Mouse (Mus musculus): ENCODE measurements around the gene Cdk5rap1. TPM values are rescaled to one million over a fixed set of nuclear protein-coding genes. Genes with fewer than 3 reads are reported as not detected.
A peak's percentile ranks its signal among the peaks of the same experiment; 100 is the strongest.

Gene Cdk5rap1
- 10 to 100 TPM; 11.8 to 13.5 TPM for total RNA-seq (2021)
- long read RNA-seq, experiment 1, partial matches to known transcripts = 1 of 7 reads
- long read RNA-seq, experiment 1, other reads (novel, unspliced or antisense) = 1 of 7 reads
- long read RNA-seq, experiment 2, partial matches to known transcripts = 1 of 6 reads
- long read RNA-seq, experiment 2, other reads (novel, unspliced or antisense) = 1 of 6 reads

DNA sequence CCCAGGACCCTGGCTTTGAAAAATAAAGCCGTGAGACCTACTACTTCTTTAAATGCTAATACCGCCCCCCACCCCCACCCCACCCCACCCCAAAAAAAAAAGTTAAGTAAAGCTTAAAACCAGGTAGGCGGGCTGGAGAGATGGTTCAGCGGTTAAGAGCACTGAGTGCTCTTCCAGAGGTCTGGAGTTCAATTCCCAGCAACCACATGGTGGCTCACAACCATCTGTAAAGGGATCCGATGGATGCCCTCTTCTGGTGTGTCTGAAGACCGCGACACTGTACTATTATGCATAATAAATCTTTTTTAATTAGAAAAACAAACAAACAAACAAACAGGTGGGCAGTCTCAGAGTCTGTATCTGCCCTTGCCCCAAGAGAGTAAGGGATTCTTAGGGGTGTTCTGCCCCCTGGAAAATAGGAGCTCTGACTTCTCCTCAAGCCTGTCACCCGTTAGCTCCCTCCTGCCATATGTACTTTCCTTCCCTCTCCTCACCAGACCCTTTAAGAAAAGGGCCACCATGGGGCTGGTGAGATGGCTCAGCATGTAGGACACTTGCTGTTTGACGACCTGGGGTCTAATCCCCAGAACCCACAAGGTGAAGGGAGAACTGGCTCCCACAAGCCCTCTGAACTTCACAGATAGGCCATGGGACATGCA, at the start of gene Cdk5rap1:
Gene Cdk5rap1 (minus strand): TSS at position 169 of the 659 bp plus-strand sequence.
- DNase-seq (ENCODE audit: low spot score in 2 of 2) = no peak
- intact Hi-C loops (cut with DNase I) = no loop called here

DNA sequence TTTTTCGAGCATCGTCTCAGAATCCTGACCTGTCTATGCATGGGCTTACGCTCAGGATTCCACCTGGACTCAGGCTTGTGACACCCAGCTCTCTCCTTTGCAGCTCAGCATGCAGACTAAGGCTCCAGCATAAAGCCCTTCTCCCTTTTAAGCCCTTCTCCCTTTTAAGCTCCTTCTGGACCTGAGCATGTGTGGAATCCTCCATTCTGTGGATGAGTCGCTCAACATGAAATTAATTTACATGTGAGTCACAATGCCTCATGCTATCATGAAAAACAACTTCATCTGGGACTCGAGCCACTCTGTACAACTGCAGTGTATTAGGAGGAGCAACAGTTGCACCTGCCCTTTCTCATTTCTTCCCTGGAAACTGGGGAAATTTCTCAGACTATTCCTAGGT, 49.4 kb upstream of the Cdk5rap1 start:
- no peak for DNase-seq (ENCODE audit: low spot score in 2 of 2)
- intact Hi-C loops (cut with DNase I) = no loop called here

DNA sequence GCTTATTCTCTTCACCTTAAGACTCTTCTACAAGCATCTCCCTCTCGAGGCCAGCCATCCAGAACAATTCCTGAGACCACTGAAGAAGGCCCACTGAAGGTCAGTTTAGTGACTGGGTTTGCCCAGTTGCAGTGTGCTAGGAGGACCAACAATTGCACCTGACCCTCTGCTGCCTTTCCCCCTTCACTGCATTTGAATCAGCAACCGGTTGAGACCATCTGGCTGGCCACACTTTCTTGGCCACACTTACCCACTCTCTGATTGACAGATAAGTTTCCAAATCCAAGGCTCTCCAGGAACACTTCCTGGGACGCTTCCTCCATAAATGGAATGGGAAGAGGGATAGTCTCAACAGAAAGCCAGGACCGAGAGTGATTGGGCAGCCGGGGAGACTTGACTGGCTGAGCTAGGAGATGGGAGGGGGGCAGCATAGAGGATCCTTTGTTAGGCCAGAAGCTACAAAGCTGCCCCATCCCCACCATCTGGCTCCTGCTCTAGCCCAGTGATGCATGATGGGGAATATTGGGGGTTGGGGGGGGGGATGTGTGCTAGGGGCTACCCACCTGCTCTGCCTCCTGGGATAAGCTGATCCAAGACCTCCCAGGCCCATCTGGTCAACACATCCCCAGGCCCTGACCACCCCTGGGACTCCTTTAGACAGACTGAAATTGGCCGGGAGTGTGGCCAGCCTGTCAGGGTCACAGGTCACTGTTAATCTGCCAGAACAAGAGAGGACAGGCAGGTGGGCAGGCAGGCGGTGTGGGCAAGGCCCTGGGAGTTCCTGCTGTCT, 48.3 kb upstream of the Cdk5rap1 start:
- no peak for DNase-seq (ENCODE audit: low spot score in 2 of 2)
- intact Hi-C loops (cut with DNase I) = no loop called here

DNA sequence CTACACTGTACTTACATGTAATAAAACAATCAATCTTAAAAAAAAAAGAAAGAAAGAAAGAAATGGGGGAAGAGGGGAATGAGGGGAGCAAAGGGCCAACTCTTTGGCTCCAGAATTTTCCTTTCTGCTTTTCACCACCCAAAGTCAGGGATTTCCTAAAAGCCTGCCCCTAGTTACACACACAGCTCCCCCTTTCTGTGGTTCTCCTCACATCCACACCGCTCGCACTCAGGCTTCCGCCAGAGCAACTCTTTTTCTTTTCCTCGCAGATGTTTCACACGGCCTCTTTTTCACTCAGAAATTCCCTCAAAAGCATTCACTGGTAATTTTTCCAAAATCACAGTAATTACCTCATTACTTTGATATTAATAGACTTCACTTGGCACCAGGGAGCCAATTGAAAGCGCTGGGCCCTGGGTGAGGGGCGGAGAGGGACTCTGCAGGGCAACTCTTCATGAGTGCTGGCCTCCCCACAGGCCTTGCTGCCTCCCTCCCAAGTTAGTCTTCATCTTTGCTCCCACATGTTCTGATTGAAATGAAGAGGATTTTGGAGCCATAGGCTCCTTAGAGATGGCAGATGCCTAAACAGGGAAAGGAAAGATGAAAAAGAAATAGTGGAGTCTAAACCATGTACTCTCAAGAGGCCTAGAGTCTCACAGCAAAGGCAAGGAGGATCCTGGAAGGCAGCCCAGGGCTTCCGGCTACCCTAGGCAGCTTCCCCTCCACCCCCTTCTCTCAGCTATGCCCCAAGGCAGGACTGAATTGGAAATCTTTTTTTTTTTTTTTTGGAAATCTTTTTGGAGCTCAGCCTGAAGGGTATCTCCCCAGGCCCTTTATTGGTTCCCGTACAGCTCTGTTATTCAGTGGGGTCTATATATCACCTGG, 47.1 kb upstream of the Cdk5rap1 start:
- intact Hi-C loops (cut with DNase I) = no loop called here
- DNase-seq (ENCODE audit: low spot score in 2 of 2) = no peak

DNA sequence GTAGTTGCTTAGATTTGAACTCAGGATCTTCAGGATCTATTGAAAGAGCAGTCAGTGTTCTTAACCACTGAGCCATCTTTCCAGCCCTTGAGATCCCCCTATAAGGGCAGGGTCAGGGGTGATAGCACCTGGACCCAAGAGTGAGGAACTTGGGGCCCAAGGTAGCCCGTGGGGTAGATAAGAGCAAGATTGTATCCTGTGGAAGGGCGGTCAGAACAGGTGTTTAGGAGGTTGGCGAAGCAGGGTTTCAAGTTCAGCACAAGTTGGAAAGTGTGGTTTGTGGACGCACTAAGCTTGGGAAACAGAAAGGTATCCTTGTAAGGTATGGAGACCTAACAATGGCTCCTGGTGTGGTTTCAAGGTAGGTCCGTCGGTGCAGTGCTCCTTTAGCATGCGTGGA, 45.2 kb upstream of the Cdk5rap1 start:
- intact Hi-C loops (cut with DNase I) = no loop called here
- DNase-seq (ENCODE audit: low spot score in 2 of 2) = no peak

DNA sequence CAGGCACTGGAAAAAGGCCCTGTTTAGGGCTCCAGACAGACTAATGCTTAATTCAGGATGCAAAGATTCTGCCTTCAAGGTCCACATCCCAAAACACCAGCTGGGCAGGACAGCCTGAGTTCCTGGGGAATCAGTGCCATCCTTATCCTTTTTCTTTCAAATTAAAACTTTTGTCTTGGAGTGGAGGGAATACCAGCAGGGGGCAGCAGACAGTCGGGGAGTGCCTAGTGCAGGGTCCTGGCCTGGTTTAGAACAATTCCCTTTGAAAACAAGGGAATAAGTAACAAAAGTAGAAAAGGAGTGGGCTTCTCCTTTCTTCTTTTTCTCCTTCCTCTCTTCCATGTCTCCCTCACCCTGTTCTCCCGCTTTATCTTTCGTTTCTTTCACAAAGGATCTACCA, 44.3 kb upstream of the Cdk5rap1 start:
- intact Hi-C loops (cut with DNase I) = loop anchor here (1.0 to 2.0 kb wide), 2 partner anchors 122 to 196 kb away; partner anchors contain the start of genes 4930519P11Rik and Zfp341
- DNase-seq (ENCODE audit: low spot score in 2 of 2) = peak in 1 of 2 experiments; percentile 82

DNA sequence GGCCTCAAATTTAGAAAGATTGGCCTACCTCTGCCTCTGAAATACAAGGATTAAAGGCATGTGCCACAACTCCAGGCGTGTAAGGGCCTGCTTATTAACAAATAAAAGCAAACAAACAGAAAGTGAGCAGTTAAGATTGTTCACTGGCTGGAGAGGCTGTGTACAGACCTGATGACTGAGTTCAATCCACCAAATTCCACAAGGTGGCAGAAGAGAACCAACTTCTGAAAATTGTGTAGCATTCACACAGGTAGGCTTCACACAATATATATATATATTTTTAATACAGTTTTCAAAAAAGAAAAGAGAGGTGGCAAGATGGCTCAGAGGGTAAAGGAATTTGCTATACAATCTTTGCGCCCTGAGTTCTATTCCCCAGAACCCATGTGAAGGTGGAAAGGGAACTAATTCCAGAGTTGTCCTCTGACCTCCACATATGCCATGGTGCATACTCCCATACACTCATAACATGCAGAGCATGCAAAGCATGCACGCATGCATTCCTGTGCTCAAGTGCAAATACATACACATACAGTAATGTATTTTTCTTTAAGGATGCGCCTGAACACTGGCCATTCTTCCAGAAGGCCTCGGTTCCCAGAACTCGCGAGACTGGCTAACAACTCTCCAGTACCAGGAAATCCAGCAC, 39.3 kb upstream of the Cdk5rap1 start:
- peak; percentile 79 to 80 for DNase-seq (ENCODE audit: low spot score in 2 of 2)
- intact Hi-C loops (cut with DNase I) = no loop called here

DNA sequence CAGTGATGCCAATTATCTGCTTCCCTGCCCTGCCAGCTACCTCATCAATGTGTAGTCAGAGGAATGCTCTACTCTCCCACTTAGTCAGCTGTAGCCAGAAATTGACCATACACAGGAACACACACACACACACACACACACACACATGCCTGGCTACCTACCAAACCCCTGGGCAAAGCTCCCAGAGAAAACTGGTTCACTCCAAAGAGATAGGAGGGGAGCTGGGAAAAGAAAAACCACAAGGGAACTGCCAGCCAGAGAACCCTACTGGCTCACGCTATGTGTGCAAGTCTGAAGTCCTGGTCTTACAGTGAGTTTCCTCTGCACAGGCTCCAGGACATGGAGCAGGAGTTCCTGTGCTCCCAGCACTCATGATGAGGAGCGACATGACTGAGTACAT, 37.5 kb upstream of the Cdk5rap1 start:
- peak; percentile 67 to 91 for DNase-seq (ENCODE audit: low spot score in 2 of 2)
- intact Hi-C loops (cut with DNase I) = no loop called here

DNA sequence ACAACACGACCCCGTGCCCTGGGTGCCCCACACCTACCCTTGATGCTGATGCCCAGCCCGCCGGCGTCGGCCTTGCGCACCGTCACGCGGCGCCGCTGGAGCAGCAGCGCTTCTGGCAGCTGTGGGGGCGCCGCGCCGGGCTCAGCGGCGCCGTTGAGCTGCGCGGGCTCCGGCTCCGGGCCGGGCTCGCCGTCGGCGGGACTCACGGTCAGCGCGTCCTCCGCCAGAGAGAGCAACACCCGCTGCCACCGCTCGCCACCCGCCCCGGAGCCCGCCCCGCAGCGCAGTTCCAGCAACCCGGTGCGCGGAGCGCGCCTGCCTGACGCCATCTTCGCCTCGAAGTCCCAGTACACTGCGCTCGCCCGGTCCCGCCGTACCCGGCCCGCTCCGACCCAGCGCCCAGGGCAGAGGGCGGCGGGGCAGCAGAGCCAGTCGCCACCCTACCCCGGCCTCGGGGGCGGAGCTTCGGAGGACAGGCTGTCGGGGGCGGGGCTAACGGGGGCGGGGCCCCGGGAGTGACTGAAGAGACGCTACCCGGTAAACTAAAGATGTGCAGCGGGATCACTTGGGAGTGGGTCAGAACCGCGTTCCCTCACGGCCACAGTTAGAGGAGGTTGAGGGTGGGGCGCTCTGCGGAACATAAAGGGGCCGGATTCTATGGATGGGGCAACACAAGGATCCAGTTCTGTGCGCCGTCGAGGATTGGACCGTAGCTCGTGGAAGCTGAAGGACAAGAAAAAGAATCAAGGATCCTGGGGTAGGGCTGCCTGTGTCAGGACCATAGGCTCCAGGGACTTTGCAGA, 35.0 kb upstream of the Cdk5rap1 start, which contains the start of gene Snta1:
Gene Snta1 (minus strand): TSS at position 457 of the 803 bp plus-strand sequence.
- intact Hi-C loops (cut with DNase I) = no loop called here
- DNase-seq (ENCODE audit: low spot score in 2 of 2) = peak; percentile 68 to 76

DNA sequence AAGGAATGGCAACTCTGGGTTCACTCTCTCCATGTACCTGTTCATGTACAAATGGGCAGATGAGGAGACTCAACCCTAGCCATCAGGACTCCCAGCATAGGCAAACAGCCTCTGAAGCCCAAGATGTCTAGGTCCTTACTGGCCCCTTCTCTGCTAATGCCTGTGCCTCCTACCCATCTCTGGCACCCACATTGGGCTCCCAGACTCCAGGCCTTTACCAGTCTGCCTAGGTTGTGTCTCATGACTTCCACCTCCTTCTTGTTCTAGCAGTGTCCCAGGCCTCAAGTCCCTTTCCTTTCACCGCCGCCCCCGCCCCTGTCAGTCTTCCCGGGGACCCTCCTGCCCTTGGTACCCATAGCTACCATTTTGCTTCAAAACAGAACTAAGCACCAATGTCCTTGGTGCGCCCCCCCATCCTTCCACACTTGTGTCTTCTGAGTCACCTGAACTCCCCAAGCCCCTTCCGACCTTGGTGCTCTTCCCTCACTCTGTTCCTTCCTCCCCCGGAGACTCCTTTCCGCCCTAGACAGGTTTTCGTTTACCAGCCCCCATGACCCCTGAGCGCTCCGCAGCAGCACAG, 34.3 kb upstream of the Cdk5rap1 start:
- DNase-seq (ENCODE audit: low spot score in 2 of 2) = no peak
- intact Hi-C loops (cut with DNase I) = no loop called here

DNA sequence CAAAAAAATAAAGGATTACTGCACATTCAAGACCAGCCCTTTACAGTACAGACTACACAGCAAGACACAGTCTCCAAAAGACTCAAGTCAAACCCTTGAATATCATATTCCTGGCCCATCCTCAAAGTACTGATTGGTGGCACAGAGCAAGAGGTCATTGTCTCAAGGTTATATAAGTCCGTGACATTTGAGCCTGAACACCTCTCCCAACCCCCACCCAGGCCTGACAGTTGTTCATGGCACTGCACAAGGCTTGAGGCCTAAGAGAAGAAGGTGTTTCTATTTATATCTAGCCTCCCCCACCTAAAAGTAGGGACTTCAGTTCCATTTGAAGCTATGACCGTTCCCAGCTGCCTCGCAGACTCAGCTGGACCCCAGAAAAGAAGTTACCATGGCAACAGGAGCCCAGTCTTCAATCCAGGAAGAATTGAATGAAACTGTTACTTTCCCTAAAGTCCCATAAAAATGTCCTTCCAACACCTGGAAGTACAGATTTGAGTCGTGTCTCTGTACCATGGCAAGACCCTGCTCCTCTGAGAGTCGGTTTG, 32.7 kb upstream of the Cdk5rap1 start:
- DNase-seq (ENCODE audit: low spot score in 2 of 2) = no peak
- intact Hi-C loops (cut with DNase I) = no loop called here

DNA sequence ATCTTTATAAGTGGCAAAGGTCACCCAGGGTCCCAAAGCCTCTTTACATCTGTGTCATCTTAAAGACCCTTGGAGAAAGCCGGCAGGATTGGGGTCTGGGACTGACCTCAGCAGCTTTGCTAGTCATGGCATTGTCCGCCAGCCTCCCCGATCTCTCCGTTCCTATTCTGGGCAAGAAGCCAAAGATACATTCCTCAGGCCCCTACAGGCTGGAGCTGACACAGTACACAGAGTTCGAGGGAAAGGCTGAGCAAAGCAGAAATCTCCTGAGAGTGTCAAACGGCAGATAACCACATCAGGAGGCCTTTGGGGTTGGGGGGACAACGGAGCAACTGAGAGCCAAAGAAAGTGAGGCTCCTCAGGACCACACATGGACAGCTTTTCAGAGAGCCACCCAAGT, 30.0 kb upstream of the Cdk5rap1 start:
- DNase-seq (ENCODE audit: low spot score in 2 of 2) = no peak
- intact Hi-C loops (cut with DNase I) = no loop called here

DNA sequence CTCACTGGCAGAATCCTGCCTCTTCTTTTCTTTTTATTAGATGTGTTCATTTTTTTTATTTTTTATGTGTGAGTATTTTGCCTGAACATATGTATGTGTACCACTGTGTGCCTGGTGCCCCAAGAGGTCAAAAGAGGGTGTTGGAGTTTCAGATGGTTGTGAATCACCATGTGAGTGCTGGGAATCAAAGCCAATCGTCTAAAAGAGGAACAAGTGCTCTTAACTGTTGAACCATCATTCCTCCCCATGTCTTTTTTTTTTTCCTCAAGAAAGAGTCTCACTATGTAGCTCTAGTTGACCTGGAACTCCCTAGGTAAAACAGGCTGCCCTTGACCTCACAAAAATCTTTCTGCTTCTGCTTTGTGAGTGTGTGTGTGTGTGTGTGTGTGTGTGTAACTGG, 29.2 kb upstream of the Cdk5rap1 start:
- DNase-seq (ENCODE audit: low spot score in 2 of 2) = no peak
- intact Hi-C loops (cut with DNase I) = no loop called here

DNA sequence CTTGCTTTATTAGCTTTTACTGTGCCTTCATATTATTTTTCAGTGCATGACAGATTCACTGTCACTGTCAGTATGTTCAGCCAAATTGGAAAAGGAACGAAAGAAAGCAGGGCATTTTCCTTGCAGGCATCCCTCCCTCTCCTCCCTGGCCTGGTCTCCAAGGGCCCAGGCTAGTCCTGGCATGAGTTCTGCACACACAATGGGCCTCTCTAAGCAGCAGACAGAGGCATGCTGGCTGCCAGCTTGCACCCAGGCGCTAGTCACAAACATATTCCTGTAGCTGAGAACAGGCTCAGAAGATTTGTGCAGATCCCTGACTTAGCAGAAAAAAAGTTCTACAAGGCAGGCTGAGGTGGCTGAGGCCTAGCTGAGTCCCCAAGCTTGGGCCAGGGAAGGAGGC, 26.5 kb upstream of the Cdk5rap1 start:
- intact Hi-C loops (cut with DNase I) = no loop called here
- DNase-seq (ENCODE audit: low spot score in 2 of 2) = peak in 1 of 2 experiments; percentile 54

DNA sequence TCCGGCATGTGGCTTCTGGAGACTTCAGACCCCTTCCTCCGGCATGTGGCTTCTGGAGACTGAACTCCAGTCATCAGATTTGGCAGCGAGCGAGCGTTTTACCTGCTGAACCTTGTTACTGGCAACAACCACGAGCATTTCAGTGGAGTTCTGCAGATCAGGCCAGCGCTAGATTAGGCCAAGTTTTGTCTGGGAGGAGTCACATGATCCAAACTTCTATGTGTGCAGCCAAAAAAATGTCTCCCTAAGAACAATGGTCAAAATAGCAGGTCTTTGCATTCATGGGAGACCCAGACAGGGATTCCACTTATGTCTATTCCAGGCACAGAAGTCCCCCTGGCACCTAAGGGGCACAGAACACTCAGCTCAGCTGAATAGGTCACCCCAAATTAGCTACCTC, 25.5 kb upstream of the Cdk5rap1 start:
- intact Hi-C loops (cut with DNase I) = no loop called here
- no peak for DNase-seq (ENCODE audit: low spot score in 2 of 2)

DNA sequence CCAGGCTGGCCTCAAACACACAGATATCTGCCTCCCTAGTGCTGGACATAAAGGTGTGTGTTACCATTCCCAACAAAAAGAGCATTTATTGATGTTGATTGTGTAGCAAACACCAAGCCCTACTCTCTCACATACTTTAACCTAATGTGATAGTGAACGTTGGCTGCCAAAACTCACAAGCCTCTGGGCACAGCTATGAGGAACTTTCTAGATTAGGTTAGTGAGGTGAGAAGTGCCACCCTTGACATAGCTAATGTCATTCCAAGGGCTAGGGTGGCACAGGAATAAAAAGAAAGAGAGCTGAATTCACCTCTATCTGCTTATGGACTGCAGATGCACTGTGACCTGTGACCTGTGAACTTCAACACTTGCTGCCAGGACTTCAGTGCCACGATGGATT, 23.7 kb upstream of the Cdk5rap1 start:
- intact Hi-C loops (cut with DNase I) = no loop called here
- no peak for DNase-seq (ENCODE audit: low spot score in 2 of 2)

DNA sequence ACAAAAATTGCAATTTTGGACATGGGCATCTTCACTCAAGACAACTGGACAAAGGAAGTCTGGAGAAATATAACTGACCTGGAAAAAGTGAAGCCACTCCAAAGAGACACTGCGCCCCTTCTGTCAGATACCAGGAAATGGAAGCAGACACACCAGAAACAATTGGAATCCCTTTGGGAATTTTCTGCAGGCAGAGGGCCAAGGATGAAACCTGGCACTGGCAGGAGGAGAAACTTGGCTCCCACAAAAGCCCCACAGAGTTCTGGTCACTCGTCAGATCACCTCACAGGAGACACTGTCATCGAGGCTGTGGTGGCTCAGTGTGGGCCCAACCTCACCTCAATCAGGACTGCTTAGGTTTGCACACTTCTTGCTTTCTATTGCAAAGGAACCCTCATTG, 21.8 kb upstream of the Cdk5rap1 start:
- intact Hi-C loops (cut with DNase I) = no loop called here
- DNase-seq (ENCODE audit: low spot score in 2 of 2) = no peak
